Mouse (Mus musculus): ENCODE measurements around the gene Mon1a. TPM values are rescaled to one million over a fixed set of nuclear protein-coding genes. Genes with fewer than 3 reads are reported as not detected.

Gene Mon1a
- polyA plus RNA-seq, 1 experiment from 2014 or later = 31.6 TPM

- Histone ChIP-seq H3K4me2 (replicated peaks; ENCODE audit: low read depth) (peak overlapping the region; percentile 87), H3K36me3 (ENCODE audit: control insufficient read depth, insufficient read depth) (no peaks in the 10 kb centered on the region), H3K4me3 (ENCODE audit: low read depth, low read length) (peak overlapping the region; percentile 43), H3K27me3 (replicated peaks; ENCODE audit: control insufficient read depth, insufficient read depth, low read length) (0 out of 2 replicates have a peak, but pooled peaks cover 15% of the 10 kb centered on the region), H3K9me3 (ENCODE audit: control insufficient read depth) (no peaks in the 10 kb centered on the region), H3K9ac (ENCODE audit: low read depth, low read length) (peak overlapping the region; percentile 50), H3K27ac (ENCODE audit: low read depth, low read length) (no peak overlapping the region), H3K4me1 (replicated peaks; ENCODE audit: control insufficient read depth, insufficient read depth, low read length) (no peaks in the 10 kb centered on the region)
- ATAC-seq = no peak
- no peak for TF ChIP-seq CTCF (IDR thresholded peaks at IDR 0.05; ENCODE audit: low read depth)
- WGBS = under 1% methylated on average over 41 of the region's 41 CpGs
These were observed 47.9 kb downstream of the Mon1a start for GRCm38 (mm10) chr9:107935790-107936214.

GRCm38 (mm10) chr9:107936215-107936822, 48.4 kb downstream of the Mon1a start:
- TF ChIP-seq CTCF (IDR thresholded peaks at IDR 0.05; ENCODE audit: low read depth) = no peak
- peak overlapping the region; percentile 50; the same call in 1 of the 2 replicates for H3K9ac ChIP-seq (ENCODE audit: low read depth, low read length)
- H3K36me3 ChIP-seq (ENCODE audit: control insufficient read depth, insufficient read depth) = no peaks in the 10 kb centered on the region
- no peak for ATAC-seq
- WGBS = 13% methylated on average over 29 of the region's 29 CpGs
- no peaks in the 10 kb centered on the region for H3K9me3 ChIP-seq (ENCODE audit: control insufficient read depth)
- no peaks in the 10 kb centered on the region for H3K4me1 ChIP-seq (replicated peaks; ENCODE audit: control insufficient read depth, insufficient read depth, low read length)
- peak overlapping the region; percentile 43 for H3K4me3 ChIP-seq (ENCODE audit: low read depth, low read length)
- no peak overlapping the region for H3K27ac ChIP-seq (ENCODE audit: low read depth, low read length)
- H3K27me3 ChIP-seq (replicated peaks; ENCODE audit: control insufficient read depth, insufficient read depth, low read length) = 0 out of 2 replicates have a peak, but pooled peaks cover 15% of the 10 kb centered on the region
- H3K4me2 ChIP-seq (replicated peaks; ENCODE audit: low read depth) = peak overlapping the region; percentile 87

GRCm38 (mm10) chr9:107936831-107937230, 48.9 kb downstream of the Mon1a start:
- H3K4me3 ChIP-seq (ENCODE audit: low read depth, low read length) = no peak overlapping the region
- ATAC-seq = no peak
- H3K36me3 ChIP-seq (ENCODE audit: control insufficient read depth, insufficient read depth) = no peaks in the 10 kb centered on the region

GRCm38 (mm10) chr9:107947241-107948194, 59.6 kb downstream of the Mon1a start:
- no peaks in the 10 kb centered on the region for H3K36me3 ChIP-seq (ENCODE audit: control insufficient read depth, insufficient read depth)
- no peak for TF ChIP-seq CTCF (IDR thresholded peaks at IDR 0.05; ENCODE audit: low read depth)
- H3K4me2 ChIP-seq (replicated peaks; ENCODE audit: low read depth) = no peak overlapping the region
- 85% methylated on average over 31 of the region's 31 CpGs for WGBS
- no peak for ATAC-seq
- H3K9me3 ChIP-seq (ENCODE audit: control insufficient read depth) = no peaks in the 10 kb centered on the region
- no peak overlapping the region for H3K27ac ChIP-seq (ENCODE audit: low read depth, low read length)
- 0 out of 2 replicates have a peak, but pooled peaks cover 2% of the 10 kb centered on the region for H3K4me1 ChIP-seq (replicated peaks; ENCODE audit: control insufficient read depth, insufficient read depth, low read length)
- no peak overlapping the region for H3K4me3 ChIP-seq (ENCODE audit: low read depth, low read length)
- no peaks in the 10 kb centered on the region for H3K27me3 ChIP-seq (replicated peaks; ENCODE audit: control insufficient read depth, insufficient read depth, low read length)
- H3K9ac ChIP-seq (ENCODE audit: low read depth, low read length) = no peak overlapping the region

More at GRCm38 (mm10) chr9:107936831-107937230, 48.9 kb downstream of the Mon1a start:
- H3K4me2 ChIP-seq (replicated peaks; ENCODE audit: low read depth) = no peak overlapping the region
- H3K9ac ChIP-seq (ENCODE audit: low read depth, low read length) = no peak overlapping the region
- no peaks in the 10 kb centered on the region for H3K9me3 ChIP-seq (ENCODE audit: control insufficient read depth)
- 0 out of 2 replicates have a peak, but pooled peaks cover 15% of the 10 kb centered on the region for H3K27me3 ChIP-seq (replicated peaks; ENCODE audit: control insufficient read depth, insufficient read depth, low read length)
- H3K4me1 ChIP-seq (replicated peaks; ENCODE audit: control insufficient read depth, insufficient read depth, low read length) = no peaks in the 10 kb centered on the region
- TF ChIP-seq CTCF (IDR thresholded peaks at IDR 0.05; ENCODE audit: low read depth) = no peak
- no peak overlapping the region for H3K27ac ChIP-seq (ENCODE audit: low read depth, low read length)
- WGBS = 35% methylated on average over 3 of the region's 3 CpGs

- H3K4me2 ChIP-seq (replicated peaks; ENCODE audit: low read depth) = no peak overlapping the region
- H3K4me1 ChIP-seq (replicated peaks; ENCODE audit: control insufficient read depth, insufficient read depth, low read length) = 0 out of 2 replicates have a peak, but pooled peaks cover 2% of the 10 kb centered on the region
- ATAC-seq = no peak
- no peak for TF ChIP-seq CTCF (IDR thresholded peaks at IDR 0.05; ENCODE audit: low read depth)
- no peak overlapping the region for H3K9ac ChIP-seq (ENCODE audit: low read depth, low read length)
- no peaks in the 10 kb centered on the region for H3K27me3 ChIP-seq (replicated peaks; ENCODE audit: control insufficient read depth, insufficient read depth, low read length)
- H3K9me3 ChIP-seq (ENCODE audit: control insufficient read depth) = no peaks in the 10 kb centered on the region
- 78% methylated on average over 13 of the region's 13 CpGs for WGBS
- no peak overlapping the region for H3K27ac ChIP-seq (ENCODE audit: low read depth, low read length)
- no peak overlapping the region for H3K4me3 ChIP-seq (ENCODE audit: low read depth, low read length)
- H3K36me3 ChIP-seq (ENCODE audit: control insufficient read depth, insufficient read depth) = no peaks in the 10 kb centered on the region
These were observed 61.4 kb downstream of the Mon1a start for GRCm38 (mm10) chr9:107949184-107949921.

Data from intestine, postnatal 0 days (tissue).